Mouse (Mus musculus) left cerebral cortex, postnatal 4 days (tissue): ENCODE data around the gene Dock8. TPM values are rescaled to one million over a fixed set of nuclear protein-coding genes. Genes with fewer than 3 reads are reported as not detected.
A peak's percentile ranks its signal among the peaks of the same experiment; 100 is the strongest.

Experiments
- DNase-seq: peaks from one replicate; pipeline ENCODE4 v3.0.0-alpha.2; 2022
- intact Hi-C: fragments of 180-260 bp; cut with DNase I; formaldehyde crosslinking; loops from one replicate; pipeline ENCODE4 v1.15.1; 2025
- total RNA-seq, 2 experiments: library from RNA; stranded (reverse); gene quantifications; 2 replicates each; pipeline ENCODE4 v1.2.3; 2021

Dock8 gene
- total RNA-seq, 2 experiments from 2014 or later, result 1.3 TPM

GRCm38 (mm10) chr19:25107417-25107816, 108.1 kb downstream of the Dock8 start:
- intact Hi-C loops, result loop anchor here (5.0 kb wide), 1 partner anchor 145 kb away; the partner anchor contains the start of gene Cbwd1
- DNase-seq, result no peak

- no peak for DNase-seq
- intact Hi-C loops, result no loop called here
Observed at GRCm38 (mm10) chr19:25111591-25112233, 112.4 kb downstream of the Dock8 start.

GRCm38 (mm10) chr19:25116981-25117380, 117.6 kb downstream of the Dock8 start:
- no peak for DNase-seq
- intact Hi-C loops, result no loop called here

- no peak for DNase-seq
- intact Hi-C loops, result no loop called here
Observed at GRCm38 (mm10) chr19:25122417-25122816, 123.1 kb downstream of the Dock8 start.

GRCm38 (mm10) chr19:25123031-25123430, 123.7 kb downstream of the Dock8 start:
- intact Hi-C loops, result no loop called here
- no peak for DNase-seq

GRCm38 (mm10) chr19:25123461-25123860, 124.1 kb downstream of the Dock8 start:
- intact Hi-C loops, result no loop called here
- no peak for DNase-seq

GRCm38 (mm10) chr19:25132322-25132721, 133.0 kb downstream of the Dock8 start:
- intact Hi-C loops, result loop anchor here (5.0 to 10.0 kb wide), 3 partner anchors 200 to 492 kb away; no protein-coding TSS in a partner anchor
- DNase-seq, result no peak

GRCm38 (mm10) chr19:25133959-25134358, 134.6 kb downstream of the Dock8 start:
- intact Hi-C loops, result loop anchor here (5.0 to 10.0 kb wide), 3 partner anchors 198 to 491 kb away; no protein-coding TSS in a partner anchor
- DNase-seq, result no peak

GRCm38 (mm10) chr19:25136171-25136570, 136.8 kb downstream of the Dock8 start:
- no peak for DNase-seq
- intact Hi-C loops, result loop anchor here (10.0 kb wide), 2 partner anchors 309 to 489 kb away; no protein-coding TSS in a partner anchor

GRCm38 (mm10) chr19:25137907-25138820, 138.8 kb downstream of the Dock8 start:
- intact Hi-C loops, result loop anchor here (10.0 kb wide), 2 partner anchors 307 to 487 kb away; no protein-coding TSS in a partner anchor
- no peak for DNase-seq

- intact Hi-C loops, result no loop called here
- DNase-seq, result peak; percentile 35
Observed at GRCm38 (mm10) chr19:25144110-25145028, 145.0 kb downstream of the Dock8 start.

- intact Hi-C loops, result no loop called here
- no peak for DNase-seq
Observed at GRCm38 (mm10) chr19:25145116-25145515, 145.8 kb downstream of the Dock8 start.

GRCm38 (mm10) chr19:25146122-25146521, 146.8 kb downstream of the Dock8 start:
- intact Hi-C loops, result no loop called here
- no peak for DNase-seq

GRCm38 (mm10) chr19:25149788-25150187, 150.5 kb downstream of the Dock8 start:
- DNase-seq, result no peak
- intact Hi-C loops, result no loop called here

GRCm38 (mm10) chr19:25154506-25155178, 155.3 kb downstream of the Dock8 start:
- intact Hi-C loops, result no loop called here

GRCm38 (mm10) chr19:25155250-25155649, 155.9 kb downstream of the Dock8 start:
- no peak for DNase-seq
- intact Hi-C loops, result no loop called here

More at GRCm38 (mm10) chr19:25154506-25155178, 155.3 kb downstream of the Dock8 start:
- no peak for DNase-seq

GRCm38 (mm10) chr19:25155709-25156108, 156.4 kb downstream of the Dock8 start:
- intact Hi-C loops, result no loop called here

GRCm38 (mm10) chr19:25162270-25162669, 162.9 kb downstream of the Dock8 start:
- intact Hi-C loops, result no loop called here
- DNase-seq, result no peak

More at GRCm38 (mm10) chr19:25155709-25156108, 156.4 kb downstream of the Dock8 start:
- DNase-seq, result no peak

GRCm38 (mm10) chr19:25163426-25163825, 164.1 kb downstream of the Dock8 start:
- intact Hi-C loops, result no loop called here
- no peak for DNase-seq

GRCm38 (mm10) chr19:25166412-25166811, 167.1 kb downstream of the Dock8 start:
- DNase-seq, result no peak
- intact Hi-C loops, result no loop called here
